Mouse (Mus musculus) thymus, adult 2 months (tissue): ENCODE results near the gene Afg3l1. TPM values are rescaled to one million over a fixed set of nuclear protein-coding genes. Genes with fewer than 3 reads are reported as not detected.
"Not testable (repeated sequence)": the region's sequence is repeated elsewhere in the genome, so short reads cannot be mapped to it uniquely, and the experiment has no call there.

Experiments used
- DNase-seq: peaks from one replicate; pipeline ENCODE4 v3.0.0; 2021
- H3K27ac ChIP-seq: fragments of 200-500 bp; 2 replicates; pipeline ENCODE4 v1.5.1; 2012; ENCODE audit warnings: low read length, control low read depth; ENCODE audit not compliant: control insufficient read depth, insufficient read depth
- H3K27me3 ChIP-seq: fragments of 200-500 bp; 2 replicates; pipeline ENCODE4 v1.6.1; 2012; ENCODE audit warnings: mild to moderate bottlenecking, low read length, moderate library complexity, mixed read lengths; ENCODE audit not compliant: control insufficient read depth, insufficient read depth
- H3K36me3 ChIP-seq: fragments of 200-500 bp; 2 replicates; pipeline ENCODE4 v1.6.1; 2012; ENCODE audit warnings: mild to moderate bottlenecking, low read length, moderate library complexity; ENCODE audit not compliant: control insufficient read depth, insufficient read depth
- H3K4me1 ChIP-seq: fragments of 200-500 bp; replicated peaks from 2 replicates; pipeline ENCODE4 v1.6.1; 2012; ENCODE audit warnings: low read length; ENCODE audit not compliant: control insufficient read depth, insufficient read depth
- H3K4me3 ChIP-seq: fragments of 200-500 bp; 2 replicates; pipeline ENCODE4 v1.5.1; 2012; ENCODE audit warnings: mild to moderate bottlenecking, low read length, control low read depth, moderate library complexity; ENCODE audit not compliant: control insufficient read depth, insufficient read depth
- CTCF ChIP-seq: fragments of 200-500 bp; IDR thresholded peaks from 2 replicates; pipeline ENCODE4 v1.5.1; 2012; ENCODE audit warnings: mild to moderate bottlenecking, control low read depth, low read length, moderate library complexity, borderline replicate concordance; ENCODE audit not compliant: control insufficient read depth, poor library complexity, insufficient read depth; ENCODE audit errors: extremely low read depth
- POLR2A ChIP-seq: fragments of 200-500 bp; IDR thresholded peaks from 2 replicates; pipeline ENCODE4 v1.6.1; 2012; ENCODE audit warnings: mild to moderate bottlenecking, low read length, control low read depth, moderate library complexity; ENCODE audit not compliant: control insufficient read depth, poor library complexity, insufficient read depth; ENCODE audit errors: extremely low read depth
- WGBS: fragments of 180-500 bp; shearing (Covaris S2); methylation state at CpG from one replicate; pipeline ENCODE4 v1.1.7; 2018; 5-methylcytosine and 5-hydroxymethylcytosine counted together
- polyA plus RNA-seq: library from polyadenylated mRNA; depleted of rRNA; stranded (reverse); fragments of >200 nt; gene quantifications from 2 replicates; pipeline ENCODE4 v1.2.3, GENCODE M21; 2012

Afg3l1 gene
- polyA plus RNA-seq, 1 experiment, result 29.9 TPM

DNA sequence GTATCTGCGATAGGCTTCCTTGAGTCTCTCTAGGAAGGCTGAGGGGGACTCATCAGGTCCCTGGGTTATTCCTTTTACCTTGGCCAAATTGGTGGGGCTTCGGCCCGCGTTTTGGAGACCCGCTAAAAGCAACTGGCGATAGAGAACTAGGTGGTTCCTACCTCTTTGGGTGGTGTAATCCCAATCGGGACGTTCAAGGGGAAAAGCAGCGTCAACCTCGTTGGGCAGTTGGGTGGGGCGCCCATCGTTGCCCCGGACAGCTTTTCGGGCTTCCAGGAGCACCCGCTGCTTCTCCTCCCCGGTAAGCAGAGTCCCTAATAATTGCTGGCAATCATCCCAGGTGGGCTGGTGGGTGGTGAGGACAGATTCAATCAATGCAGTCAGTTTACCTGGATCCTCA, 45.3 kb upstream of the Afg3l1 start:
- Histone ChIP-seq H3K27ac (no peak overlapping the region), H3K36me3 (no peaks in the 10 kb centered on the region), H3K4me1 (no peaks in the 10 kb centered on the region), H3K27me3 (no peaks in the 10 kb centered on the region), H3K4me3 (no peak overlapping the region)
- TF ChIP-seq CTCF (no peak), POLR2A (no peak)
- 98% methylated on average over 16 of the region's 16 CpGs for WGBS
- DNase-seq, result no peak

DNA sequence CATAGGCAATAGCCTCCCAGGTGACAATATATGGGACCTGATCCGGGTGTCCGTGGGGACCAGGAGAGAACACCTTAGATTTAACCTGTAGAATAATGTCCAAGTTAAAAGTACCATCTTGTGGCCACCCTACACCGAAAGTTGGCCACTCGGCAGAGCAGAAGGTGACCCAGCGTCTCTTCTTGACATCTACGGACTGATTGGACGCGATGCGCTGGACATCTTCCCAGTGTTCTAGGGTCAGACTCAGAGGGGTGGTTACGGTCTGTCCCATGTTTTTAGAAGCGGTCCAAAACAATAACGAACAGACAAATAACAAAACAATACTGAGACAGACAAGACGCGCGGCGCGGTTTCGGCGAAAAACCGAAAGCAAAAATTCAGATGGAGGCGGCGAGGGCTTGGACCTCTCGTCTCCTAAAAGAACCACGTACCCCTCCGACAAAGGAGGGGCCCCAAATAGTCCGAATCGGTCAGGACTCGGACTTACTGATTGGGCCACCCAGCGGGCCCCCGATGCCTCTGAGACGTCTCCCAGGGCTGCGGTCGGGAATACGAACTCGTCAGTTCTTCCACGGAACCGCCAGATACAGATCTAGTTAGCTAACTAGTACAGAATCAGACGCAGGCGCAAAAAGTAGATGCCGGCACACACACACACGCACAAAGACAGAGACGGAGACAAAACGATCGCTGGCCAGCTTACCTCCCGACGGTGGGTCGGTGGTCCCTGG, 44.3 kb upstream of the Afg3l1 start:
- not testable (repeated sequence) for H3K27ac ChIP-seq, H3K4me1 ChIP-seq, H3K4me3 ChIP-seq, H3K36me3 ChIP-seq, H3K27me3 ChIP-seq, DNase-seq
- 97% methylated on average over 47 of the region's 47 CpGs for WGBS

DNA sequence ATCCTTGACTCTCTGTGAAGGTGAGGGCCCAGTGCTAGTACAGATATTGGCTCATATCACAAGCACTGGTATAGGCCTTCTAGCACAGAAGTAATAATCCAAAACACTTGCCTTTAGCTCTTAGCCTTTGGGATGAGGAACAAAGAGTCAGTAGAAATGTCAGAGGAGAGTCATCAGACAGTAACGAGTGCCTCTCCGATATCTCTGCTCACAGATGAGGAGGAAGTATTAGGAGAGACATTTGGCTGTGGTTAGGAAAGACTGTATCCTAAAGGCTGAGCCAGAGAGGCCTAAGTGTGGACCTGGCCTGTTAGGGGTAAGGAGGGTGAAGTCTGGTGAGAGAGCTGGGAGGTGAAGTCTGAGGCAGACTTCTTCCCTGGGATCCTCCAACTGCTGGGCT, 35.9 kb upstream of the Afg3l1 start:
- Histone ChIP-seq H3K27me3 (no peaks in the 10 kb centered on the region), H3K27ac (no peak overlapping the region), H3K36me3 (no peaks in the 10 kb centered on the region), H3K4me3 (no peak overlapping the region), H3K4me1 (peaks cover 5% of the 10 kb centered on the region; the same call in 1 of the 2 replicates)
- TF ChIP-seq CTCF (no peak), POLR2A (no peak)
- DNase-seq, result no peak
- WGBS, result 92% methylated on average over 2 of the region's 2 CpGs

DNA sequence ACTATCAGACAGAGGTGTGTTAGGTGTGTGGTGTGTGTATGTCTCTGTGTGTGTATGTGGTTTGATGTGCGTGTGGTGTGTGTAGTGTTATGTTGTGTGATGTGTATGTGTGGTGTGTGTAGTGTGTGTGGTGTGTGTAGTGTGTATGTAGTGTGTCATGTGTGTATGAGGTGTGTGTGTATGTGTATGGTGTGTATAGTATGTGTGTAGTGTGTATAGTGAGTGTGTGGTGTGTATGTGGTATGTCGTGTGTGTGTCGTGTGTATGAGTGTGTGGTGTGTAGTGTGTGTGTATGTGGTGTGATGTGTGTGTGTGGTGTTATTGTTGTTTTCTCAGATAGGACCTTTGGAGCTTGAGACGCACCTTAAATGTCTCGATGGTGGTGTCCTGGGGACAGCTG, 35.4 kb upstream of the Afg3l1 start:
- H3K4me3 ChIP-seq, result no peak overlapping the region
- DNase-seq, result no peak
- no peaks in the 10 kb centered on the region for H3K36me3 ChIP-seq
- TF ChIP-seq CTCF (no peak), POLR2A (no peak)
- no peak overlapping the region for H3K27ac ChIP-seq
- WGBS, result 97% methylated on average over 5 of the region's 5 CpGs
- no peaks in the 10 kb centered on the region for H3K27me3 ChIP-seq
- peaks cover 5% of the 10 kb centered on the region; the same call in 1 of the 2 replicates for H3K4me1 ChIP-seq

DNA sequence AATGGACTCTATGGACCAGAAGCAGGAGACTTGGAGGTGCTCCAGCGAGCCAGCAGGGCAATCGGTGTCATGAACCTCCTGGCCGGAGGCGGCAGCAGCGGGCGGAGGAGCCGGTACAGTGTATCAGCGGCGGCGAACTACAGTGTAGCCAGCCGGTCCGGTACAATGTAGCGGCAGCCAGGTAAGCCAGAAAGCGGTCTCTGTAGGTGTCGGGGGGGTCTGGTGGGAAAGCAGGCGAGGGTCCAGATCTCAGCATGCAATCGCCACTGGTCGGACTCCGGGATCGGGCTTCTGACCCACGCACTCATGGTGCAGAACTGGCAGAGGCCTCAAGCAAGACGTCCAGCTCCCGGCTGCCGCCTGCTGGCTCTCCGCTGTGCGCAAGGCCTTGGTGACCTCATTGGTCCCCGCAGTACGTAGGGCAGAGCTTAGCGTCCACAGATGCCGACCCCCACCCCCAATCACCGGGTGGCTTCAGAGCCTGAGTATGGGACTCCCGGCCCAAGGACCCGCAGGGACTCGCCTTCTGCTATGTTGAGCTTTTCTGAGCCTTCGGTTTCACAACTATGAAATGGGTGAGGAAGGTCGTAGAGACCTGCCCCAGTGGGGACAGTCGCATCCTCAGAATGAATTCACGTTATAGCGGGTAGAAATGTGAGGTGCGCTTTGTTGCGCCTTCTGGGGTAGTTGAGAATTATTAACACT, 34.7 kb upstream of the Afg3l1 start:
- Histone ChIP-seq H3K27me3 (no peaks in the 10 kb centered on the region), H3K4me3 (peak overlapping the region; percentile 61), H3K36me3 (no peaks in the 10 kb centered on the region), H3K4me1 (peaks cover 5% of the 10 kb centered on the region; the same call in 1 of the 2 replicates), H3K27ac (no peak overlapping the region)
- peak; percentile 96 for DNase-seq
- TF ChIP-seq POLR2A, result no peak
- TF ChIP-seq CTCF, result peak; percentile 84
- under 1% methylated on average over 41 of the region's 41 CpGs for whole genome bisulfite sequencing

DNA sequence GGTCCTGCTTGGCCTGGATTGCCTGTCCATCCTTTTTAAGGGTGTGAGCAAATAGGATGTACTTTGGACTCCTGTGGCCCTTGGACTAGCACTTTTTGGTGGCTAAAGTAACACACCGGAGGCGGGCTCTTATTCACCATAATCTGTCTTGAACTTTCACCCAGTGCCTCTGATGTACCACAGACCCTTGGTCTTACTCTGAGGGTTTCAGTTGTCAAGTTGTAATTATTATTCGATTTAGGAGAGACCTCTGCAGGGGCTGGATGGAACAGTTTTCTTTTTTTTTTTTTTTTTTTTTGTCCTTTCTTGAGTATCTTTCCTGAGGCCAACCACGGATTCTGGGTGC, 34.2 kb upstream of the Afg3l1 start:
- 5% methylated on average over 4 of the region's 4 CpGs for WGBS
- TF ChIP-seq CTCF (no peak), POLR2A (no peak)
- Histone ChIP-seq H3K27ac (no peak overlapping the region), H3K36me3 (no peaks in the 10 kb centered on the region), H3K27me3 (no peaks in the 10 kb centered on the region), H3K4me1 (peaks cover 5% of the 10 kb centered on the region; the same call in 1 of the 2 replicates), H3K4me3 (peak overlapping the region; percentile 61)
- DNase-seq, result no peak
